Mouse (Mus musculus) left cerebral cortex, adult 11 months (tissue): Measurements from ENCODE around the gene Aaas.
"Not testable (repeated sequence)": the region's sequence is repeated elsewhere in the genome, so short reads cannot be mapped to it uniquely, and the experiment has no call there.

ENCODE experiments used
- DNase-seq: peaks from one replicate; pipeline ENCODE4 v3.0.0; 2022; ENCODE audit warnings: low spot score

Aaas gene

DNA sequence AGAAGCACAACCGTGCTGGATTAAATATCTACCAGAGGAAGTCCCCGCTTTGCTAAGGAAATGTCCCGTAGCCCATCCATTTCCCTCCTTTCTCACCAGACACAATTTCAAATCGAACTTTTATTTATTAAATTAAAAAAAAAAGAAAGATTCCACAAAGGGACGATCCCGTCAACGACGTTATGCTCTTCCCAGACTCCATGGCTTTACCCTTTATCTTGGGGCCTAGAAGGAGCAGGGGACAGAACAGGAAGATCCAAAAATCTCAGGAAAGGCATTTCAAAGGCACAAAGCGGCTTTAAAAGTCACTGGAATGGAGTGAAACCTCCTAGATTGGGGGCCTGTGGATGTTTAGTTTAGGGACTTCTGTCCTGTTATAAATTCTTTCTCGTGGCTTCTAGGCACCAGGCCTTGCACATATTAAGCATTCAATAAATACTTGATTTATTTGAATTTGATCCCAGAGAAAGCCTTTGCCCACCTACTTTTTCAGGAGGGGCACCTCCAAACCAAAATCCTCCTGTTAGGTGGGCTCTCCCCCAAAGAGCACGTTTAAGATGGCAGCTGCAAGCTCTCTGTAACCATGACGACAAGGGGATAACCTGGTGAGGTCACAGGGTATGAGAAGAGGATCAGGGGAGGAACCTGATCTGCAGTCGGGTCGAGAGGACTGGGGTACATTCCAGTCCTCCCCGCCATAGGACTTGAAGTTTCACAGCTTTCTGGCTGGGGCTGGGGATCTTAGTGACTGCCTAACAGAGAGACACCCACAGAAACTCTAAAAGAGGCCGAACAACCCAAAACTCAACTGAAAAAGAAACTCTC is 6.1 kb upstream of the Aaas start:
- DNase-seq, result no peak

DNA sequence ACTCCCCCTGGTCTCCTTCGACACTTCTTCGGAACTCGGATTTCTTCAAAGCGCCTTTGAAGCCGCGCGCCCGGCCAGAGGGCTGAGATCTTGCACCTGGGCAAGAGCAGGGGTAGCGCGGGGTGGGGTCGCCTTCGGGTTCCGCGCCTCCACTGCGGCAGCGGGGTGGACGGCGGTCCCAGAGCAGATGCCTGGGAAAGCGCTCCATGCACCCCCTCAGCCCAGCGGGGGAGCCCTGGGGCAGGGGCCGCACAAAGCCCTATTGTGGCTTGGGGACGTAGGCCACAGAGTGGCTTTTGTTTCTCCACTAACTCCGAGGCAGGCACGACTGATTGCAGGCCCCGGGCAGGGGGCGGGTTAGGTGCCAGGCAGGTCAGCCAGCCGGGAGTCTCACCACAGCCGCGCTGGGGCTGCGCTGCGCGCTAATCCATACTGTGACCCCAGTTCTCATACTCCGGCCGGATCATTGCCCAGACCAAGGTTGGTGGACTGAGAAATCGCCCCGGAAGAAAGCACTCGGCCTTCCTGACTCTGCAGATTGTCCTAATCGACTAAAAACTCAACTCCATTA is 5.4 kb upstream of the Aaas start:
- no peak for DNase-seq

DNA sequence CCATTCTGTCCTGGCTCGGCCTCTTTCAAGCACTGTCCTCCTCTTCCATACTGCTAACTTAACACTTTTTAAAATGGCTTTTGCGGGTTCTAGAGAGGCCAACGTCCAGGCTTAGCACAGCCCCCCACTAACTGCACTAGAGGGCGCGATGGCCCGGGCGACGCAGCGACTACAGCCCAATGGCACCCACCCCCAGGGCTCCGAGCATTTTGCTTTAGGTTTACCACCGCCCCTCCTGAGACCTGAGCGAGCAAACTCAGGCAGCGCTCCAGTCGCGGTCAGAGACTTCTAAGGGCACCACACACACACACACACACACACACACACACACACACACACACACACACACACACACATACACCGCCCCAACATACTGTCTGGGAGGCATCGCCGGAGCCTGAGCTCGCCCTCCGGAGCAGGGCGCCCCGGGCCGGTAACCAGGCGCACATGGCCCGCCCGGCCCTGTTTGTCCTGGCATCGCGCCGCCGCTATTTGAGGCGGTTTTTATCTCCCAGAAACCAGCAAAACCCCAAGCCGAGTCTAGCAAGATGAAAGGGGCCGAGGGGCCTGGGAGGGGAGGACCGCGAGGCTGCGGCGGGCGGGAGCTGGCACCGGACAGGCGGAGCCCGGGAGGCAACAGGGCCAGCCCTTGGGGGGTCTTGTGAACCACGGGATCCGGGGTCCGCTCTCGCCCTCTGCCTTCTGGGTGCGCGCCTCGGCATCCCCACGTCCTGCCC is 4.7 kb upstream of the Aaas start:
- DNase-seq, result no peak

DNA sequence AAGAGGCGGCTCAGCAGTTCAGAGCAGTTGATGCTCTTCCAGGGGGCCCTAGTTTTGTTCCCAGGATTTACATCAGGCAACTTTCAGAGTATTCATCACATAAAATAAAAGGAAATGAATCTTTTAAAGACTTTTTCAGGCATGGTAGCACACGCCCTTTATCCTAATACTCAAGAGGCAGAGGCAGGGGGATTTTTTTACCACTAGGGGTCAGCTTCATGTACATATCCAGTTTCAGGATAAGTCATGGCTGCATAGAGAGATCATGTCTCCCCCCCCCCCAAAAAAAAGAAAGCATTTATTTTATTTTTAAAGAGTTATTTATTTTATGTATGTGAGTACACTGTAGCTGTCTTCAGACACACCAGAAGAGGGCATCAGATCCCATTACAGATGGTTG is 3.4 kb upstream of the Aaas start:
- no peak for DNase-seq

DNA sequence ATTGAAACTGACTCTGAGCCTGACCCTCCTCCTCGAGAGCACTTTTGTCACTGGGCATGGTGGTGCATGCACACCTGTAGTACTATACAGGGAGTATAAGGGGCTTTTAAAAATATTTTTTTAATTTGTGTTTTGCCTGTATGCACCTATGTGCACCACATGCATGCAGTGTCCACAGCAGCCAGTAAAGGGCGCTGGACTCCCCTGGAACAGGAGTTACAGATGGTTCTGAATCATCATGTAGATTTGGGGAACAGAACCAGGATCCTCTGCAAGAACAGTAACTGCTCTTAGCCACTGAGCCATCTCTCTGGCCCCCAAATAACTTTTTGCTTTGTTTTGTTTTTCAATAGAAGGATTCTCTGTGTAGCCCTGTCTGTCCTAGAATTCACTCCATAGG is 1.6 kb upstream of the Aaas start:
- DNase-seq, result no peak

DNA sequence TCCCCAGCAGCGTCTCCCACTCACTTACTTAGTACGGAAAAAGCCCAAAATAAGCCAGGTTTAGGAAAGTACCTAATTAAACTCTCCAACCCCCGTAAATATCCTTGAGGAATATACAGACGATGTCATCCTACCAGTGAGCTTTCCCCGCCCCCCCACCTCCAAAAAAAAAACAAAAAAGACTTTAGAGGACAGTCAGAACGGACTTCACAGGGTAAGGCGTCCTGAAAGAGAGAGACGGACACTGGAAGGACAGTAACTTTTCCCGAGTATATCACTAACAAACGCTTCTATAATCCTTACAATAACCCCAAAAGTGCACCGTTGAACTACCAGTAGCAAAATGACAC is 346 bp upstream of the Aaas start:
- DNase-seq, result no peak

DNA sequence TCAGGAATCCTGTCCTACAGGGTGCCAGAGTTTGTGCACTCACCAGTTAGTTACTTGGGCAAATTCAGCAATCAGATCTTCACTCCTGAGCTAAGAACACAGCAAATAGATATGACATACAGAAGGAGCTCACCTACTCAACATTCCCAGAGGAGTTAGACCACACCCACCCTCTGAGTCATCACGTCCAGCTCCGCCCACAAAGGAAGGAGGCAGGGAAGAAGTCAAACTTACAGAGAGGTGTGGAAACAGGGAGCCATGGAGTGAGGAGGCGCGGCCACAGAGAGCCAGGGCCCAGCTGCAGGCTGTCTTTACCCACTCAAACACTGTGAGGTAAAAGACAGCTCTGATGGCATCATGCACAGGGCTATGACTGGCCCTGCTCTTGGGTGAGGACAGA is 4.1 kb downstream of the Aaas start:
- DNase-seq, result no peak

DNA sequence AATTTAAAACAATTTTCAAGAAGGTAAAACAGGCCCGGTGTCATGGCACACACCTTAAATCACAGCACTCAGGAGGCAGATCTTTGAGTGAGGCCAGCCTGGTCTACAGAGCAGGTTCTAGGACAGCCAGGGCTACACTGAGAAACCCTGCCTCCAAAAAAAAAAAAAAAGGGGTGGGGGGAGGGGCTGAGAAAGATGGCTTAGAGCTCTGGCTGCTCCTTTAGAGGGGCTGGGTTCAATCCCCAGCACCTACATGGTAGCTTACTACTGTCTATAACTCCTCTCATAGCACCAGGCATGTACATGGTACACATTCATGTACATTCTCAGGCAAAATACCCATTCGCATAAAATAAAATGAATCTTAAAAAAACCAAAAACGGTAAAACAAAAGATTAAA is 6.1 kb downstream of the Aaas start:
- DNase-seq, result no peak

DNA sequence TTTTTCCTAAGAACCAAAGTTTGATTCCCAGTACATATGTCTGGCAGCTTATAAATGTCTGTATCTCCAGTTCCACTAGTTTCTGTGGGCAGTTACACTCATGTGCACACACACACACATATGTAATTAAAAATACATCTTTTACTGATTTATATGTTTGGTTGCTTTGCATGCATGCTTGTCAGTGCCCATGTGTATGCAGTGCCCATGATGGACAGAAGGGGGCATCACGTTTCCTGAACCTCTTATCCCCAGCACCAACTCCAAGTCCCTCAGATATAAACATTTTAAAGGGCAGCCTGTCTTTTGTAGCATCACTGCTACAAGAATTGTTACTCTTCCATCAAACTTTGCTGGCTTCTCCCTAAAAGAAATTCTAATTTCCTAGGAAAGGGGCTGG is 9.0 kb downstream of the Aaas start:
- DNase-seq, result no peak

DNA sequence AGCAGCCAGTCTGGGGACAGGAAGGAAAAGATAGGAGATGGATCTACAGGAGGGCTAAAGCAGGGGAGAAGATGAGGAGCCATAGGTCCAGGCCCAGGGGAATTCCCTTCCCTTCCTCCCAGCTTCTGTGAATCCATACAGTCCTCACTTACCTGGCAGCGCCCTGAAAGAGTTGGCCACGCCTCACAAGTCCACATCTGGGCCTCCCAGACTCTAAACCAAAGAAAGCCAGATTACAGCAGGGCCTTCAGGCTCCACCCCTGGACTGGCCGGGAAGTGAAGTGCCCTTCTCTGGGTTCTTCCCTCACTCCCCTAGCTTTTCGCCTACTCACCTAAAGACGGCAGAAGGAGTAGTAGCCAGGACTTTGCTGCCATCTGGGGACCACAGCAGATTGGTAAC is 11.0 kb downstream of the Aaas start:
- no peak for DNase-seq

DNA sequence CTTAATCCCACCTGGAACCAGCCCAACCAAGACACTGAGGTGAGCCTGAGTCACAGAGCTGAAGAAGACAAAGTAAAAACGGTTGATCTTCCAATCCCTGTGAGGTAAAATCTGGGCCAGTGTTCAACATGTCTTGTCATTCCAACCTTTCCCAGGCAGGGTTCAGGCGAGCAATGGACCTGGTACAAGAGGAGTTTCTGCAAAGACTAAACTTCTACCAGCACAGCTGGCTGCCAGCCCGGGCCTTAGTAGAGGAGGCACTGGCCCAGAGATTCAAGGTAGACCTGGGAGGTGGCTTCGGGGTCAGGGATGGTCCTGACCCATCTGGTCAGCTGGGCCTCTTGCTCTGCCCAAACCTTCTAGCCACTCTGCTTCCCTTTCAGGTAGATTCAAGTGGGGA is 13.6 kb downstream of the Aaas start:
- no peak for DNase-seq

DNA sequence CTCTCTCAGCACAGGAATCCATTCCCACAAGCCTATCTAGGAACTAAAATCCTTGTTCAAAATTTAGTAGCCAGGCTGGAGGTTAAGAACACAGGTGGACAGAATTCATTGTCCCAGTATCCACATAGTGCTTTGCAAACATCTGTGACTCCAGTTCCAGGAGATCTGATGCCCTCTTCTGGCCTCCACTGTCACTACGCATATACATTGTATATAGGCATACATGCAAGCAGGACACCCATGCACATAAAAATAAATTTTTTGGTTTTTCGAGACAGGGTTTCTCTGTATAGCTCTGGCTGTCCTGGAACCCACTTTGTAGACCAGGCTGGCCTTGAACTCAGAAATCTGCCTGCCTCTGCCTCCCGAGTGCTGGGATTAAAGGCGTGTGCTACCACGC is 14.6 kb downstream of the Aaas start:
- not testable (repeated sequence) for DNase-seq

DNA sequence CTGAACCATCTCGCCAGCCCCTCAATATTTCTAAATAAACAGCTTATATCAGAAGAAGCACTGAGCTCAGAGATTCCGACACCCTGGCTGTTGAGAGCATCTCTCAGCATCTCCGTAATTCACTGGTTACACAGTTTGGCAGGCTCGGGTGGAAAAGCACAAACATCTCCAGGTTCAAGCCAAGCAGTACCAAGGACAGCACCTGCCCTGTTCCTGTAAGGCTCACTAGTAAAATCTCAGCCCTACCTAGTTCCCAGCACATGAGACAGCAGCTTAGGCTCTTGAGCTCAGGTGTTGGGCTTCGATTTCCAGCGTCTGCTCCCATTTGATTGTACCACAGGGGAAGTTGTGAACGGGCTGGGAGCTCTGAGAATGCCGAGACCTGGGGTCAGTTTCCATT is 15.3 kb downstream of the Aaas start:
- DNase-seq, result no peak

DNA sequence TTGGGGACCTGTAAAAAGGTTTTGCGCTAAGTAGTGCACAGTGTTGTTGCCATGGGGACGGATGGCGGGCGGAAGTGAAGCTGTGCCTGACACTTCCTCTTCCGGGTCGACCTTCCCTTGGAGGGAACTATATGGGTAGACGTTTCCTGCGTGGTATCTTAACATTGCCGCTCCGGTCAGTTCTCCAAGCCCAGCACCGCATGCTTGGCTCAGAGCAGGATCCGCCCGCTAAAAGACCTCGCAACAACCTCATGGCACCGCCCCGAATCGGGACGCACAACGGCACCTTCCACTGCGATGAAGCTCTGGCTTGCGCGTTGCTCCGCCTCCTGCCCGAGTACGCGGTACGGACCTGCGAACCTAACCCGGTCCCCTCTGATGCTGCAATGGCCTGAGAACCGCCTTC is 19.0 kb downstream of the Aaas start, which contains the start of gene Myg1:
Myg1 (plus strand) TSS at position 100 of the 406 bp plus-strand sequence.
- DNase-seq, result peak; percentile 77

DNA sequence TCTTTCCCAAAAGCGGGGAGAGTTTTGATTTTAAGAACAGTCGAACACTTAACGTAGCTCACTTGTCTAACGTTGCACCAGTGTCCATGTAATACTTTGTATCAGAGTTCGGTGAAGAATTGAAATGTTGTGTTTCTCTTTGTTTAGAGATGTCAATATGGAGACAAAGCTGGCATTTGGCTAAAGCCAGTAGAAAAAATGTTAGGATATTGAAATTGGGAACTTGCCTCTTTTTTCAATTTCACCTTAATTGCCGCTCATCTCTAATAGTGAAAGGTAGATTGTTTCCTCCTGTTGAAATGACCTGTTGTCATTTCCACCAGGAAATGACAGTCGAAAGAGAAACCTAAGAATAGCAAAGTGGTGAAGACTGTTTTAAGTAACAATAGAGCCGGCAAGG is 23.7 kb downstream of the Aaas start:
- DNase-seq, result no peak

DNA sequence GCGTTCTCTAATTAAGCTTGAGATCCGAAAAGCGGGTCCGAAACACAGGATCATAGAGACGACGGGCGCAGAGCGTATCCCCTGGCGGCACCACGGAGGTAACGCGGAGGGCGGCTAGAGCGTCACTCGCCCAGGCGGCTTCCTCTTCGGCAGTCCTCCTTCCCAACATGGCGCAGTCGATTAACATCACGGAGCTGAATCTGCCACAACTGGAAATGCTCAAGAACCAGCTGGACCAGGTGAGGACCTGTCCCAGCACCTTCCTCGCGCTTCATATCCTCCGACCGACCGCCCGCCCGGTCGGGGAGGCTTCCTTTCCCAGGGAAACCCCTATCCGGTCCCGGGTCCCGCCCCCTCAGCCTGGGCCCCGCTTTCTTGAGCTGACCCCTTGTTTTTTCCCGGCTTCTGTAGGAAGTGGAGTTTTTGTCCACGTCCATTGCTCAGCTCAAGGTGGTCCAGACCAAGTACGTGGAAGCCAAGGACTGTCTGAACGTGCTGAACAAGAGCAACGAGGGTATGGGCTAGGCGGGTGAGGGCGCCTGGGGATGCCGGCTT is 24.5 kb downstream of the Aaas start, which contains the start of gene Pfdn5:
Pfdn5 (plus strand) TSS at position 95 of the 555 bp plus-strand sequence.
- DNase-seq, result peak; percentile 68

DNA sequence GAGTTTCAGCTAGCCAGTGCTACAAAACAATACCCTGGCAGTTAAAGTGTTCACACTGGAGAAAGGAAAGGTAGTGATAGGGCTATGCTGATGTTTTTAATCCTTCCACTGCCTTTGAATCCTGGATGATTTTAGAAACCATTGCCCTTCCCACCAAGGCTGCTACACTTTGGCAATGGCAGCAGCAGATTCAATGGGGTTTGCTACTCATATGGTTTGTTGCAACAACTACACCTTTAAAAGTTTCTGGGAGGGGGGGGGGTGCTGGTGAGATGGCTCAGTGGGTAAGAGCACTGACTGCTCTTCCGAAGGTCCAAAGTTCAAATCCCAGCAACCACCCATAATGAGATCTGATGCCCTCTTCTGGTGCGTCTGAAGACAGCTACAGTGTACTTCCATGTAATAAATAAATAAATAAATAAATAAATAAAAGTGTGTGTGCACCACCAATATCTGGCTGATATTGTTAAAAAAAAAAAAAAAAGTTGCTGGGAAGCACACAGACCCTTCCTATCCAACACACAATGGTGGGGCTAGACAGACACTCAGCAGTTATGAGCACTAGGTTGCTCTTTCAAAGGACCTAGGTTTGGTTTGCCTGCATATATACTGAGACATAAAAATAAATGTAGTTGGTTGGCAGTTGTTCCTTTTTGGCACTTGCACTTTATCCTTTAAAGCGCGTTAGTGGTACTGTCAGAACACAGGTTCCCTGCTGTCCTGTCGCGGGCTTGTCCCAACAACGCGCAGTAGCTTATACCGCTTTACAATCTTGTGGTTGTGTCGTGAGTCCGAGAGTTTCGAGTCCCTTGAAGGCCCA is 25.7 kb downstream of the Aaas start:
- no peak for DNase-seq

DNA sequence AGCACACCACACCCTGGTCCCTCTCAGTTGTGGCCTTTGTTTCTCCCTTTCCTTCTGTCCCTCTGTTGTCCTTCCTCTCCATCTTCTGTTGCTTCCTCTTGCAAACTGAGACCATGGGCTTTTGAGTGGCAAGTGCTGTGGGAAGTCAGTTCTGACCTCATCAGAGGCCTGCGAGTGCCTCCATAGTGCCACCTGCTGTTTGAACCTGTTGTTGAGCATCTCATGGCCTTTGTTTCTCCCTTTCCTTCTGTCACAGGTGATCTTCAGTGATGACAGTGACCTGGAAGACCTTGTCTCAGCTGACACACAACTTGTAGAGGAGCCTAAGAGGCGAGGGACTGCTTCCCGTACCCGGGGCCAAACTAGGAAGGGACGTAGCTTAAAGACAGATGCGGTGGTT is 34.3 kb downstream of the Aaas start:
- no peak for DNase-seq

DNA sequence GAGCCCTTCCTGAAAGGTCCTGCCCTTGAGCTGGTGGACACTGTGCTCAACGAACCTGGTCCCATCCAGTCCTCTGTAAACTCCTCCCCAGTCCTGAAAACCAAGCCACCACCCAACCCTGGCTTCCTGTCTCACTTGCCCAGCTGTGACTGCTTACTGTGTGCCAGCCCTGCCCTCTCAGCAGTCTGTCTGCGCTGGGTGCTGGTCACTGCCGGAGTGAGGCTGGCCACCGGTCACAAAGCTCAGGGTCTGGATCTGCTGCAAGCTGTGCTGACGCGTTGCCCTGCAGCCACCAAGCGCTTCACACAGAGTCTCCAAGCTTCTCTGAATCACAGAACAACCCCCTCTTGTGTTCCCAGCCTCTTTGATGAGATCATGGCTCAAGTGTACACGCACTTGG is 35.3 kb downstream of the Aaas start:
- DNase-seq, result no peak

DNA sequence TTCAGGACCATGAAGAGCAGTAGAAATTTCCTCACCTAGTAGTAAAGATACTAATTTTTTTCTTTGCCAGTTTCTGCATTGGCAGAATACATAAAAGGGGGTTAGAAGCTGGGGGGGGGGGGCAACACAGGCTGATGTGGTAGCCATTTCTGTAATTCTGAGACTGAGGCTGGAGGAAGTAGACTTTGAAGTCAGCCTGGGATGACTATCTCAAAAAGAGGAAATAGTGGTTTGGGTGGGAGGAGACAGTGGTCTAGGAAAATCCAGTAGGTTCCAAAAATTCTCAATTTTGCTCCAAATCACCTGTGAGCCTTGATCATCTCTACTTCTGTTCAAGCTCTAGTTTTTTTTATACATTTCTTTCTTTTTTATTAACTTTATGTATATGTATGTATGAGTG is 39.1 kb downstream of the Aaas start:
- no peak for DNase-seq

DNA sequence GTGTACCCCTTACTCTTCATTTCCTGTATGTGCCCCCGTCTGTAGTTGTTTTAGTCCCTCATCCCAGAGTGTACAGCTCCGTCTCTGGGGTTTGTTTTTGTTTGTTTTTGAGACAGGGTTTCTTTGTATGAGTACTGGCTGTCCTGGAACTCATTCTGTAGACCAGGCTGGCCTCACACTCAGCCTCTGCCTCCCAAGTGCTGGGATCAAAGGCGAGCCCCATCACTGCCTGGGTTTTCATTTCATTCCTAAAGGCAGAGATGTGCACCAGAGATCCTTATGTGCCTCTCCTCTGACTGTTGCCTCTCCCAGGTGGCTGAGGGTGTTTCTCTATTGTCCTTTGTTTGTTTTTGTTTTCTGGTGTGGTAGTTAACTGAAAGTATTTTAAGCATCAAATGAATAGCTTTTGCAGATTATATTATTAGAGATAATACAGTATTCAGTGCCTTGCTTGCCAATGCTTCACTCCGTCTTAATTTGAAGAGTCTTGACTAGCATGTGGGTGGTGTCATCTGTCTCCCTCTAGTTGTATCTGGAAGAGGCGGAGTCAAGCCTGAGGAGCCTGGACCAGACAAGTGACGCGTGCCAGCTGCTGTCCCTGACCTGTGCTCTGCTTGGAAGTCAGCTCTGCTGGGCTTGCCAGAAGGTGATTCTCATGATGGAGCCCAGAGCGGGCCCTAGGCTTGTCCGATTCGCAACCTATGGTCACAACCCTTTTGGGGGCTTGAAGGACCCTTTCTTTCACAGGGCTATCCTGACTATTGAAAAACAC is 40.3 kb downstream of the Aaas start:
- no peak for DNase-seq
